Comparison of ENCODE assay signal across 8 mouse cellular contexts in genomic region chr11:78551059-78551398, GRCm38 (mm10). TPM values are rescaled to one million over a fixed set of nuclear protein-coding genes. Genes with fewer than 3 reads are reported as not detected.
A peak's percentile ranks its signal among the peaks of the same experiment; 100 is the strongest.
DNase-seq lines count a peak whose midpoint lies in the region; ATAC-seq and TF ChIP-seq lines count a peak whose summit lies in the region.

No protein-coding gene starts in this region.

- H3K4me3 ChIP-seq in heart, postnatal 0 days (ENCODE audit: low read depth, low read length), result peak overlapping the region; percentile 87
- H3K4me3 ChIP-seq in bone marrow, adult 2 months (replicated peaks; ENCODE audit: control insufficient read depth, low read depth, low read length), result peak overlapping the region; percentile 10
- H3K4me3 ChIP-seq in hindbrain, embryonic 12.5 days, result peak overlapping the region; percentile 56
- peak overlapping the region; percentile 64 for H3K4me3 ChIP-seq in midbrain, embryonic 13.5 days (replicated peaks)

- 31% methylated on average over 6 of the region's 6 CpGs for WGBS in heart, postnatal 0 days
- WGBS in bone marrow, adult 2 months, result 27% methylated on average over 6 of the region's 6 CpGs
- WGBS in hindbrain, embryonic 12.5 days, result 38% methylated on average over 6 of the region's 6 CpGs
- WGBS in midbrain, embryonic 13.5 days, result 34% methylated on average over 6 of the region's 6 CpGs

- peaks cover 5% of the 10 kb centered on the region; the same call in 1 of the 2 replicates for H3K9me3 ChIP-seq in heart, postnatal 0 days (replicated peaks; ENCODE audit: control insufficient read depth, low read length)
- peaks cover 5% of the 10 kb centered on the region; the same call in 1 of the 2 replicates for H3K9me3 ChIP-seq in hindbrain, embryonic 12.5 days (replicated peaks)
- no peaks in the 10 kb centered on the region for H3K9me3 ChIP-seq in midbrain, embryonic 13.5 days

- no peak for TF ChIP-seq POLR2A in bone marrow, adult 2 months (IDR thresholded peaks at IDR 0.05; ENCODE audit: borderline replicate concordance, control insufficient read depth, low read depth, low read length)

- intact Hi-C loops in heart, postnatal 10 days (cut with DNase I), result no loop called here

- H3K27me3 ChIP-seq in heart, postnatal 0 days (ENCODE audit: control insufficient read depth, insufficient read depth, low read length), result no peaks in the 10 kb centered on the region
- H3K27me3 ChIP-seq in hindbrain, embryonic 12.5 days, result no peaks in the 10 kb centered on the region
- no peaks in the 10 kb centered on the region for H3K27me3 ChIP-seq in midbrain, embryonic 13.5 days

- TF ChIP-seq EP300 in heart, postnatal 0 days (IDR thresholded peaks at IDR 0.05; ENCODE audit: low read depth), result no peak

- peaks cover 15% of the 10 kb centered on the region for H3K4me1 ChIP-seq in heart, postnatal 0 days (ENCODE audit: control insufficient read depth, insufficient read depth)
- H3K4me1 ChIP-seq in bone marrow, adult 2 months (ENCODE audit: control insufficient read depth, insufficient read depth, low read length), result no peaks in the 10 kb centered on the region; the same call in 1 of the 2 replicates
- peaks cover 24% of the 10 kb centered on the region for H3K4me1 ChIP-seq in hindbrain, embryonic 12.5 days
- H3K4me1 ChIP-seq in midbrain, embryonic 13.5 days (replicated peaks), result peaks cover 20% of the 10 kb centered on the region

- no peak for TF ChIP-seq CTCF in heart, postnatal 0 days (IDR thresholded peaks at IDR 0.05; ENCODE audit: low read depth)
- TF ChIP-seq CTCF in bone marrow, adult 2 months (IDR thresholded peaks at IDR 0.05; ENCODE audit: control insufficient read depth, insufficient read depth, low read length), result no peak

- ATAC-seq in heart, postnatal 0 days (ENCODE audit: insufficient read depth, low read depth), result no peak
- ATAC-seq in hindbrain, embryonic 12.5 days (ENCODE audit: low FRiP score), result peak; percentile 58
- peak; percentile 65 for ATAC-seq in midbrain, embryonic 13.5 days

- peak overlapping the region; percentile 56; the same call in 1 of the 2 replicates for H3K27ac ChIP-seq in heart, postnatal 0 days (ENCODE audit: low read depth)
- no peak overlapping the region for H3K27ac ChIP-seq in bone marrow, adult 2 months (ENCODE audit: control insufficient read depth, insufficient read depth, low read depth, low read length, poor library complexity)
- peak overlapping the region; percentile 81 for H3K27ac ChIP-seq in hindbrain, embryonic 12.5 days
- peak overlapping the region; percentile 83 for H3K27ac ChIP-seq in midbrain, embryonic 13.5 days

- peak overlapping the region; percentile 68; the same call in 1 of the 2 replicates for H3K9ac ChIP-seq in heart, postnatal 0 days (replicated peaks; ENCODE audit: low read depth, low read length)
- H3K9ac ChIP-seq in hindbrain, embryonic 12.5 days, result peak overlapping the region; percentile 53
- H3K9ac ChIP-seq in midbrain, embryonic 13.5 days (replicated peaks), result peak overlapping the region; percentile 60

- DNase-seq in heart, postnatal 0 days (ENCODE audit: low spot score), result no peak
- DNase-seq in heart, postnatal 10 days, result no peak
- DNase-seq in embryo, embryonic 9.5 days (ENCODE audit: extremely low spot score), result no peak
- no peak for DNase-seq in urinary bladder, postnatal 10 days (ENCODE audit: low spot score)
- no peak for DNase-seq in gastrocnemius, adult 18-20 months (ENCODE audit: low spot score)

- peak overlapping the region; percentile 98 for H3K4me2 ChIP-seq in heart, postnatal 0 days (ENCODE audit: low read depth, low read length)
- H3K4me2 ChIP-seq in hindbrain, embryonic 12.5 days (replicated peaks), result peak overlapping the region; percentile 79
- peak overlapping the region; percentile 82 for H3K4me2 ChIP-seq in midbrain, embryonic 13.5 days (replicated peaks)

- H3K36me3 ChIP-seq in heart, postnatal 0 days (replicated peaks; ENCODE audit: control insufficient read depth, insufficient read depth, low read length), result no peaks in the 10 kb centered on the region
- H3K36me3 ChIP-seq in hindbrain, embryonic 12.5 days, result no peaks in the 10 kb centered on the region
- H3K36me3 ChIP-seq in midbrain, embryonic 13.5 days, result no peaks in the 10 kb centered on the region

RNA-seq across cellular contexts. Expression of gene Tmem97, which starts 0.5 kb away (rescaled TPM):
- total RNA-seq in heart, postnatal 0 days (2014; rRNA removed; ENCODE audit: low replicate concordance), result 41.5 and 57.2 TPM in 2 replicates
- polyA plus RNA-seq in heart, postnatal 0 days (2015; fragmentation: Nextera tagmentation; extraction: Ambion mirVana), result 37.5 and 39.4 TPM in 2 replicates
- 10 to 100 TPM; 14.5 to 16.8 TPM for total RNA-seq in heart, postnatal 10 days (2021)
- 16.1 and 27.3 TPM in 2 replicates for polyA plus RNA-seq in bone marrow, adult 2 months (2011; ENCODE audit: insufficient read depth, insufficient read length, low replicate concordance, missing spikeins)
- polyA plus RNA-seq in hindbrain, embryonic 12.5 days (2016; fragmentation: Nextera tagmentation; extraction: Ambion mirVana), result 44.2 and 47.3 TPM in 2 replicates
- 28.7 and 33.5 TPM in 2 replicates for polyA plus RNA-seq in midbrain, embryonic 13.5 days (2015; fragmentation: Nextera tagmentation; extraction: Ambion mirVana)
- total RNA-seq in gastrocnemius, adult 18-20 months (2021), result 1 to 10 TPM; 1.0 to 1.5 TPM

RNA-seq across cellular contexts. Expression of gene Ift20, which starts 14.9 kb away (rescaled TPM):
- total RNA-seq in heart, postnatal 0 days (2014; rRNA removed; ENCODE audit: low replicate concordance), result 90.8 and 148 TPM in 2 replicates
- polyA plus RNA-seq in heart, postnatal 0 days (2015; fragmentation: Nextera tagmentation; extraction: Ambion mirVana), result 111 and 114 TPM in 2 replicates
- total RNA-seq in heart, postnatal 10 days (2021), result 10 to 100 TPM; 50.6 to 53.5 TPM
- polyA plus RNA-seq in bone marrow, adult 2 months (2011; ENCODE audit: insufficient read depth, insufficient read length, low replicate concordance, missing spikeins), result 28.2 and 42.1 TPM in 2 replicates
- polyA plus RNA-seq in hindbrain, embryonic 12.5 days (2016; fragmentation: Nextera tagmentation; extraction: Ambion mirVana), result 108 and 127 TPM in 2 replicates
- 124 and 126 TPM in 2 replicates for polyA plus RNA-seq in midbrain, embryonic 13.5 days (2015; fragmentation: Nextera tagmentation; extraction: Ambion mirVana)
- 10 to 100 TPM; 17.5 to 17.6 TPM for total RNA-seq in gastrocnemius, adult 18-20 months (2021)

RNA-seq across cellular contexts. Expression of gene Tnfaip1, which starts 14.9 kb away (rescaled TPM):
- total RNA-seq in heart, postnatal 0 days (2014; rRNA removed; ENCODE audit: low replicate concordance), result 49.7 and 52.1 TPM in 2 replicates
- polyA plus RNA-seq in heart, postnatal 0 days (2015; fragmentation: Nextera tagmentation; extraction: Ambion mirVana), result 48.7 and 50.0 TPM in 2 replicates
- total RNA-seq in heart, postnatal 10 days (2021), result 10 to 100 TPM; 62.7 to 66.2 TPM
- 5.4 and 11.7 TPM in 2 replicates for polyA plus RNA-seq in bone marrow, adult 2 months (2011; ENCODE audit: insufficient read depth, insufficient read length, low replicate concordance, missing spikeins)
- polyA plus RNA-seq in hindbrain, embryonic 12.5 days (2016; fragmentation: Nextera tagmentation; extraction: Ambion mirVana), result 59.8 and 61.4 TPM in 2 replicates
- 55.0 and 58.8 TPM in 2 replicates for polyA plus RNA-seq in midbrain, embryonic 13.5 days (2015; fragmentation: Nextera tagmentation; extraction: Ambion mirVana)
- total RNA-seq in gastrocnemius, adult 18-20 months (2021), result 10 to 100 TPM; 44.0 to 48.1 TPM

RNA-seq across cellular contexts. Expression of gene Poldip2, which starts 39.0 kb away (rescaled TPM):
- 225 and 247 TPM in 2 replicates for total RNA-seq in heart, postnatal 0 days (2014; rRNA removed; ENCODE audit: low replicate concordance)
- polyA plus RNA-seq in heart, postnatal 0 days (2015; fragmentation: Nextera tagmentation; extraction: Ambion mirVana), result 209 and 214 TPM in 2 replicates
- total RNA-seq in heart, postnatal 10 days (2021), result 100 to 1,000 TPM; 161 to 163 TPM
- 14.2 and 19.0 TPM in 2 replicates for polyA plus RNA-seq in bone marrow, adult 2 months (2011; ENCODE audit: insufficient read depth, insufficient read length, low replicate concordance, missing spikeins)
- polyA plus RNA-seq in hindbrain, embryonic 12.5 days (2016; fragmentation: Nextera tagmentation; extraction: Ambion mirVana), result 166 and 176 TPM in 2 replicates
- polyA plus RNA-seq in midbrain, embryonic 13.5 days (2015; fragmentation: Nextera tagmentation; extraction: Ambion mirVana), result 176 and 178 TPM in 2 replicates
- total RNA-seq in gastrocnemius, adult 18-20 months (2021), result 100 to 1,000 TPM in 1 of 2 experiments, 10 to 100 TPM in 1; 99.0 to 100 TPM

RNA-seq across cellular contexts. Expression of gene Tmem199, which starts 39.1 kb away (rescaled TPM):
- total RNA-seq in heart, postnatal 0 days (2014; rRNA removed; ENCODE audit: low replicate concordance), result 13.1 and 29.9 TPM in 2 replicates
- 35.0 and 36.4 TPM in 2 replicates for polyA plus RNA-seq in heart, postnatal 0 days (2015; fragmentation: Nextera tagmentation; extraction: Ambion mirVana)
- 10 to 100 TPM; 14.9 to 16.6 TPM for total RNA-seq in heart, postnatal 10 days (2021)
- 6.5 and 16.5 TPM in 2 replicates for polyA plus RNA-seq in bone marrow, adult 2 months (2011; ENCODE audit: insufficient read depth, insufficient read length, low replicate concordance, missing spikeins)
- 75.2 and 81.1 TPM in 2 replicates for polyA plus RNA-seq in hindbrain, embryonic 12.5 days (2016; fragmentation: Nextera tagmentation; extraction: Ambion mirVana)
- 95.9 and 97.6 TPM in 2 replicates for polyA plus RNA-seq in midbrain, embryonic 13.5 days (2015; fragmentation: Nextera tagmentation; extraction: Ambion mirVana)
- 10 to 100 TPM; 13.3 to 15.1 TPM for total RNA-seq in gastrocnemius, adult 18-20 months (2021)

Comparison
In these comparisons a context has a peak if more than half of its experiments do, and no peak if none do; other contexts are left out.
1. H3K4me3 ChIP-seq: peak in every context shown above with its lines; median percentile 87 in heart, postnatal 0 days; 64 in midbrain, embryonic 13.5 days; 56 in hindbrain, embryonic 12.5 days; 10 in bone marrow, adult 2 months.